Mouse (Mus musculus) left cerebral cortex, postnatal 4 days (tissue): ENCODE data around the gene Zfp275. TPM values are rescaled to one million over a fixed set of nuclear protein-coding genes. Genes with fewer than 3 reads are reported as not detected.

Experiments
- DNase-seq: peaks from one replicate; pipeline ENCODE4 v3.0.0-alpha.2; 2022
- intact Hi-C: fragments of 180-260 bp; cut with DNase I; formaldehyde crosslinking; loops from one replicate; pipeline ENCODE4 v1.15.1; 2025
- total RNA-seq, 2 experiments: library from RNA; stranded (reverse); gene quantifications; 2 replicates each; pipeline ENCODE4 v1.2.3; 2021

Gene Zfp275
- total RNA-seq, 2 experiments from 2014 or later = 20.3 to 20.7 TPM

- no peak for DNase-seq
- intact Hi-C loops = no loop called here
Measured at GRCm38 (mm10) chrX:73401616-73402015, 59.2 kb downstream of the Zfp275 start.

Other genes starting within 250 kb of the Zfp275 start
- 1 to 10 TPM in 1 of 2 experiments, under 1 TPM in 1; 0.64 to 3.7 TPM for gene Xlr3a, start 245.5 kb upstream of the Zfp275 start, total RNA-seq
- 1 to 10 TPM in 1 of 2 experiments, under 1 TPM in 1; 0.92 to 2.2 TPM for gene Gm14685, start 225.6 kb upstream of the Zfp275 start, total RNA-seq
- gene Xlr5b, start 193.8 kb upstream of the Zfp275 start, total RNA-seq = under 1 TPM in 1 of 2 experiments, not detected in 1; 0.20 TPM
- gene DXBay18, start 193.2 kb upstream of the Zfp275 start, total RNA-seq = under 1 TPM in 1 of 2 experiments, not detected in 1; 0.46 TPM
- gene Spin2d, start 165.6 kb upstream of the Zfp275 start, total RNA-seq = not detected
- 10 to 100 TPM in 1 of 2 experiments, 1 to 10 TPM in 1; 3.6 to 13.1 TPM for gene Xlr3b, start 150.4 kb upstream of the Zfp275 start, total RNA-seq
- gene Xlr4b, start 128.3 kb upstream of the Zfp275 start, total RNA-seq = 1 to 10 TPM in 1 of 2 experiments, under 1 TPM in 1; 0.60 to 1.4 TPM
- 10 to 100 TPM; 16.2 to 17.1 TPM for gene F8a, start 114.3 kb upstream of the Zfp275 start, total RNA-seq
- not detected for gene Xlr4c, start 99.5 kb upstream of the Zfp275 start, total RNA-seq
- gene Xlr3c, start 77.2 kb upstream of the Zfp275 start, total RNA-seq = not detected
- gene Xlr5a, start 49.6 kb upstream of the Zfp275 start, total RNA-seq = not detected
- not detected for gene Xlr5c, start 49.6 kb upstream of the Zfp275 start, total RNA-seq
- gene Gm45015, start 5.8 kb upstream of the Zfp275 start, total RNA-seq = not detected
- under 1 TPM in 1 of 2 experiments, not detected in 1; 0.18 TPM for gene Gm18336, start 56.1 kb downstream of the Zfp275 start, total RNA-seq
- 1 to 10 TPM; 2.7 to 3.7 TPM for gene Zfp92, start 68.5 kb downstream of the Zfp275 start, total RNA-seq
- gene Trex2, start 92.7 kb downstream of the Zfp275 start, total RNA-seq = not detected
- 10 to 100 TPM; 27.8 to 28.0 TPM for gene Haus7, start 116.4 kb downstream of the Zfp275 start, total RNA-seq
- 10 to 100 TPM; 49.5 to 51.5 TPM for gene Bgn, start 141.0 kb downstream of the Zfp275 start, total RNA-seq
- gene Atp2b3, start 160.5 kb downstream of the Zfp275 start, total RNA-seq = 10 to 100 TPM; 31.9 to 39.1 TPM